Mouse (Mus musculus): ENCODE data around the gene Topbp1. TPM values are rescaled to one million over a fixed set of nuclear protein-coding genes. Genes with fewer than 3 reads are reported as not detected.

Gene Topbp1
- polyA plus RNA-seq, 1 experiment, result 163 TPM

DNA sequence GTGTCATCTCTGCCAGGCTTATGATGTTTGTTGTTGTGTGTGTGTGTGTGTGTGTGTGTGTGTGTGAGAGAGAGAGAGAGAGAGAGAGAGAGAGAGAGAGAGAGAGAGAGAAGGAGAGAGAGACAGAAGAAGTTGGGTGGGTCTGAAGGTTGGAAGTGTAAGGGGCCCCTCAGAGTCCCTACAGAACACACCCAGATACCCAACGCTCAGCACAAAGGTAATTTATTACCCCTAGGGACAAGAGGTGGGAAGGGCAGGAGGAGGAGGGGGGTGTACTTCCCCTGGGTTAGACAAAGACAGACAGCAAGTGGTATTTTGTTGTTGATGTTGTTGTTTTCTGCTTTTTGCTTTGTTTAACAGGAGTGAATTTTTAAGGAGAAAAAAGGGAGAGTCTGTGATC lies 80.6 kb downstream of the Topbp1 start:
- Histone ChIP-seq H3K27me3 (ENCODE audit: control insufficient read depth, insufficient read depth, low read length, poor library complexity, severe bottlenecking) (no peaks in the 10 kb centered on the region), H3K4me3 (ENCODE audit: low read depth, low read length) (no peak overlapping the region), H3K9me3 (replicated peaks; ENCODE audit: control insufficient read depth, insufficient read depth, low read length, poor library complexity, severe bottlenecking) (no peaks in the 10 kb centered on the region), H3K9ac (ENCODE audit: low read depth, poor library complexity, severe bottlenecking) (no peak overlapping the region), H3K27ac (ENCODE audit: insufficient read depth, low read length) (no peak overlapping the region), H3K36me3 (ENCODE audit: control insufficient read depth, insufficient read depth, low read length, poor library complexity, severe bottlenecking) (no peaks in the 10 kb centered on the region), H3K4me1 (ENCODE audit: control insufficient read depth, insufficient read depth, low read length) (no peaks in the 10 kb centered on the region)
- no peak for TF ChIP-seq EP300 (IDR thresholded peaks at IDR 0.05; ENCODE audit: insufficient read depth, low read depth, low read length)
- no peak for TF ChIP-seq POLR2A (IDR thresholded peaks at IDR 0.05; ENCODE audit: insufficient read depth, low read length)
- TF ChIP-seq CTCF (IDR thresholded peaks at IDR 0.05; ENCODE audit: low read depth, low read length), result no peak

DNA sequence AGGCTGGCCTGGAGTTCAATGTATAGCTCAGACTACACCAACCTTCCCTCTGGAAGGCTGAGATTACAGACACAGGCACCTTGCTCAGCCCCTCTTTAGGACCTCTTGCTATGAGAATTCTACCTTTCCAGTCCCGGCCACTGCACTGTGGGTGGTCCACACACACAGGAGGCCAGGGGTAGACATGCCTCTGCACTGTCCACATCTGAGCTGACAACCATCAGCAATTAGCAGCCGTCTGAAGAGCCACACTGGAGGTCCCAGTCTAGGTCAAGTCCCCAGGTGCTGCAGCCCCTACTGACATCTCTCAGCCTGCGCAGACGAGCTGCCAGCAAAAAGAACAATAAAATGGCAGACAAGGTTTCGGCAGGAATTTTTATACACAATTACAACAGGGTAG lies 81.6 kb downstream of the Topbp1 start:
- Histone ChIP-seq H3K27ac (ENCODE audit: insufficient read depth, low read length) (no peak overlapping the region), H3K4me1 (ENCODE audit: control insufficient read depth, insufficient read depth, low read length) (no peaks in the 10 kb centered on the region), H3K9ac (ENCODE audit: low read depth, poor library complexity, severe bottlenecking) (no peak overlapping the region), H3K4me3 (ENCODE audit: low read depth, low read length) (no peak overlapping the region), H3K36me3 (ENCODE audit: control insufficient read depth, insufficient read depth, low read length, poor library complexity, severe bottlenecking) (no peaks in the 10 kb centered on the region), H3K9me3 (replicated peaks; ENCODE audit: control insufficient read depth, insufficient read depth, low read length, poor library complexity, severe bottlenecking) (no peaks in the 10 kb centered on the region), H3K27me3 (ENCODE audit: control insufficient read depth, insufficient read depth, low read length, poor library complexity, severe bottlenecking) (no peaks in the 10 kb centered on the region)
- TF ChIP-seq CTCF (IDR thresholded peaks at IDR 0.05; ENCODE audit: low read depth, low read length) (no peak), EP300 (IDR thresholded peaks at IDR 0.05; ENCODE audit: insufficient read depth, low read depth, low read length) (no peak), POLR2A (IDR thresholded peaks at IDR 0.05; ENCODE audit: insufficient read depth, low read length) (no peak)

DNA sequence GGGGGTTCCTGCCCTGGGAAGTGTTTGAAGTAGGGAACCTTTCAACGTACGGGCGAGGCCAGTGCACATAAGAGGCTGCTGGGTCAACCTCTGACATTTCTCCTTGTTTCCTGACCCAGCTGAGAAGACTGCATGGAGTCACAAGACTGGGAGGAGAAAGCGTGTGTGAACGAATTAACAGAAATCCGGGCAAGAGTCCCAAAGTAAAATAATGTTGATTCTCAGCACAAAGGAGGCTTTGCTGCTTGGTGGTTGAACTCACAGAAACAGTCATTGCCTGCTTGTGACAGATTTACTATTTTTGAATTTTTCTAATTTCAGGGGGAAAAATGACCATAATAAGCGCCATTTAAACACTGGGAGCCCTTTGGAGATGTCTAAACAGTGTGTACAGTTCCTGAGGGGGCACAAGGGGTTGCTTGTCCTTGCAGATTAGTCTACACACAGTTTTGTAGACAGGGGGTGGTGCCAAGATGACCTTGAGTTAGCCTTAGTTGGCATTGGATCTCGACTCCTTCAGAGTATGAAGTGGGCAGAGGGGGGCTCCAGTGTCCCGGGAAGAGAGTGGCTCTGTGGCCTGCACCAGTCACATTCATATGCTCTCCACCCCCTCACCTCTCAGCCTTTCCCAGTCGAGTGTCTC lies 82.1 kb downstream of the Topbp1 start:
- no peak for TF ChIP-seq POLR2A (IDR thresholded peaks at IDR 0.05; ENCODE audit: insufficient read depth, low read length)
- H3K4me3 ChIP-seq (ENCODE audit: low read depth, low read length), result no peak overlapping the region
- no peaks in the 10 kb centered on the region for H3K9me3 ChIP-seq (replicated peaks; ENCODE audit: control insufficient read depth, insufficient read depth, low read length, poor library complexity, severe bottlenecking)
- H3K27me3 ChIP-seq (ENCODE audit: control insufficient read depth, insufficient read depth, low read length, poor library complexity, severe bottlenecking), result no peaks in the 10 kb centered on the region
- no peak overlapping the region for H3K27ac ChIP-seq (ENCODE audit: insufficient read depth, low read length)
- H3K4me1 ChIP-seq (ENCODE audit: control insufficient read depth, insufficient read depth, low read length), result no peaks in the 10 kb centered on the region
- H3K9ac ChIP-seq (ENCODE audit: low read depth, poor library complexity, severe bottlenecking), result no peak overlapping the region
- no peaks in the 10 kb centered on the region for H3K36me3 ChIP-seq (ENCODE audit: control insufficient read depth, insufficient read depth, low read length, poor library complexity, severe bottlenecking)

DNA sequence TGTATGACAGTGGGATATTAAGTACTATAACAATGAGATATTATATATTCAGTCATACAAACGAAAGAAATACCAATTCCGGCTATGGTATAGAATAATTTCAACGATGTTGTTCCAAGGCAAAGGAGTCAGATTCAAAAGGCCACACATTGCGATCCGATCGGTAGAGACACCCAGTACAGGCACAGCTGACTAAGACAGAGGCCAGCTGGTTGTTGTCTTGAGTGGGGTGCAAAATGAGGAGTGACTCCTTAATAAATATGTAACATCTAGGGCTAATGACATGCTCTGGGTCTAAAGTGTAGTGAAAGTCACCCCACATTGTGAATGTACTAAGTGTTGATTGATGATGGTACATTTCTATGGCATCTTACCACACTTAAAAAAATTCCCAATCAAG lies 84.2 kb downstream of the Topbp1 start:
- no peak overlapping the region for H3K27ac ChIP-seq (ENCODE audit: insufficient read depth, low read length)
- no peaks in the 10 kb centered on the region for H3K27me3 ChIP-seq (ENCODE audit: control insufficient read depth, insufficient read depth, low read length, poor library complexity, severe bottlenecking)
- H3K36me3 ChIP-seq (ENCODE audit: control insufficient read depth, insufficient read depth, low read length, poor library complexity, severe bottlenecking), result no peaks in the 10 kb centered on the region
- TF ChIP-seq CTCF (IDR thresholded peaks at IDR 0.05; ENCODE audit: low read depth, low read length) (no peak), POLR2A (IDR thresholded peaks at IDR 0.05; ENCODE audit: insufficient read depth, low read length) (no peak), EP300 (IDR thresholded peaks at IDR 0.05; ENCODE audit: insufficient read depth, low read depth, low read length) (no peak)
- H3K9ac ChIP-seq (ENCODE audit: low read depth, poor library complexity, severe bottlenecking), result no peak overlapping the region
- H3K4me3 ChIP-seq (ENCODE audit: low read depth, low read length), result no peak overlapping the region
- no peaks in the 10 kb centered on the region for H3K4me1 ChIP-seq (ENCODE audit: control insufficient read depth, insufficient read depth, low read length)
- H3K9me3 ChIP-seq (replicated peaks; ENCODE audit: control insufficient read depth, insufficient read depth, low read length, poor library complexity, severe bottlenecking), result no peaks in the 10 kb centered on the region

DNA sequence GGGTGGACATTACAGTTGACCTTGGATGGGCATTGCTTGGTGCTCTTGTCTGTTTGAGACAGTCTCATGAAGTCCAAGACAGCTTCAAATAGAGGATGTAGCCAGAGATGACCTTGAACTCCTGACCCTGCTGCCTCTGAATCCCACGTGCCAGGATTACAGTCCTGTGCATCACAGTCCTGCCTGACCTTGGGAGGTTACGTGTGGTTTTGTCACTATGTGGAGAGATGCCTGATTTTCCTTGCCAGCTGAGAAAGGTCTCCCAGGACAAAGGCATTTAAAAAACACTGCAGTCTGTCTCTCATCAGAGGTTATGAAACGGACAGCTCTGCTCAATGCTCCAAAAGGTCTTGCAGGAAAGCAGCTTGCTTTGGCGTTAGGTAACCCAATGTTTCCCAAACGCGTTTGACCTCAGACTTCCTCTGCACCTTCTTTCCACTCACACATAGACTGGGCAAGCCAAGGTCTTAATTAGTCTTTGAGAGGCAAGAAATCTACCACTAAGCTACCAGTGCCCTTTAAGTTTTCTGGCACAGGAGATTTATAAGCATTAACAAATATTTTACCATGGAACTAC lies 86.9 kb downstream of the Topbp1 start:
- H3K27ac ChIP-seq (ENCODE audit: insufficient read depth, low read length), result no peak overlapping the region

DNA sequence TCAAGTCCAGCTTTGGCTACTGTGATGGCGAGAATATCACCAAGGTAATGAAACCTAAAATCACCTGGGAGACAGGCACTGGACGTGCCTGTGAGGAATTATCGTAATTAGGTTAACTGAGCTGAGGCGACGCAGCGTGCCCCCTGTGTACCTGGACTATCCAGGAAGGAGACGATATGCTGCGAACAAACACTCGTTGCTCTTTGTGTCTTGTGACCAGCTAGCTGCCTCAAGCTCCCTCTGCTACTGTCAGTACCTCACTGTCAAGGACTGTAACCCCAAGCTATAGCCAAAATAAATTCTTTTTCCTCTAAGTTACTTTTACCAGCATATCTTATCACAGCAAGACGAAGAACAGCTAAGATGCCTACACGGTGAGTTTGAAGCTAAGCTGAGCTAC lies 88.2 kb downstream of the Topbp1 start:
- no peaks in the 10 kb centered on the region for H3K27me3 ChIP-seq (ENCODE audit: control insufficient read depth, insufficient read depth, low read length, poor library complexity, severe bottlenecking)

More for the DNA sequence above, 86.9 kb downstream of the Topbp1 start:
- no peak overlapping the region for H3K9ac ChIP-seq (ENCODE audit: low read depth, poor library complexity, severe bottlenecking)
- TF ChIP-seq EP300 (IDR thresholded peaks at IDR 0.05; ENCODE audit: insufficient read depth, low read depth, low read length) (no peak), CTCF (IDR thresholded peaks at IDR 0.05; ENCODE audit: low read depth, low read length) (no peak), POLR2A (IDR thresholded peaks at IDR 0.05; ENCODE audit: insufficient read depth, low read length) (no peak)
- no peaks in the 10 kb centered on the region for H3K36me3 ChIP-seq (ENCODE audit: control insufficient read depth, insufficient read depth, low read length, poor library complexity, severe bottlenecking)
- no peaks in the 10 kb centered on the region; the same call in 1 of the 2 replicates for H3K9me3 ChIP-seq (replicated peaks; ENCODE audit: control insufficient read depth, insufficient read depth, low read length, poor library complexity, severe bottlenecking)
- no peaks in the 10 kb centered on the region for H3K27me3 ChIP-seq (ENCODE audit: control insufficient read depth, insufficient read depth, low read length, poor library complexity, severe bottlenecking)
- H3K4me1 ChIP-seq (ENCODE audit: control insufficient read depth, insufficient read depth, low read length), result no peaks in the 10 kb centered on the region
- H3K4me3 ChIP-seq (ENCODE audit: low read depth, low read length), result no peak overlapping the region

More for the DNA sequence above, 88.2 kb downstream of the Topbp1 start:
- H3K36me3 ChIP-seq (ENCODE audit: control insufficient read depth, insufficient read depth, low read length, poor library complexity, severe bottlenecking), result no peaks in the 10 kb centered on the region
- H3K4me1 ChIP-seq (ENCODE audit: control insufficient read depth, insufficient read depth, low read length), result no peaks in the 10 kb centered on the region
- no peak overlapping the region for H3K9ac ChIP-seq (ENCODE audit: low read depth, poor library complexity, severe bottlenecking)
- no peak overlapping the region for H3K27ac ChIP-seq (ENCODE audit: insufficient read depth, low read length)
- no peak for TF ChIP-seq POLR2A (IDR thresholded peaks at IDR 0.05; ENCODE audit: insufficient read depth, low read length)
- no peak for TF ChIP-seq CTCF (IDR thresholded peaks at IDR 0.05; ENCODE audit: low read depth, low read length)
- TF ChIP-seq EP300 (IDR thresholded peaks at IDR 0.05; ENCODE audit: insufficient read depth, low read depth, low read length), result no peak
- H3K4me3 ChIP-seq (ENCODE audit: low read depth, low read length), result no peak overlapping the region
- H3K9me3 ChIP-seq (replicated peaks; ENCODE audit: control insufficient read depth, insufficient read depth, low read length, poor library complexity, severe bottlenecking), result no peaks in the 10 kb centered on the region; the same call in 1 of the 2 replicates
